Mouse (Mus musculus): ENCODE data around the gene Slc1a3.

The Slc1a3 gene

GRCm38 (mm10) chr15:8710146-8711006, at the start of gene Slc1a3:
Gene Slc1a3, minus strand, starts transcription at chr15:8710764.
- no peak for DNase-seq (ENCODE audit: low spot score)

- DNase-seq (ENCODE audit: low spot score): no peak
These were observed 48.5 kb upstream of the Slc1a3 start for GRCm38 (mm10) chr15:8759026-8759425.

GRCm38 (mm10) chr15:8756441-8756840, 45.9 kb upstream of the Slc1a3 start:
- DNase-seq (ENCODE audit: low spot score): no peak

DNA sequence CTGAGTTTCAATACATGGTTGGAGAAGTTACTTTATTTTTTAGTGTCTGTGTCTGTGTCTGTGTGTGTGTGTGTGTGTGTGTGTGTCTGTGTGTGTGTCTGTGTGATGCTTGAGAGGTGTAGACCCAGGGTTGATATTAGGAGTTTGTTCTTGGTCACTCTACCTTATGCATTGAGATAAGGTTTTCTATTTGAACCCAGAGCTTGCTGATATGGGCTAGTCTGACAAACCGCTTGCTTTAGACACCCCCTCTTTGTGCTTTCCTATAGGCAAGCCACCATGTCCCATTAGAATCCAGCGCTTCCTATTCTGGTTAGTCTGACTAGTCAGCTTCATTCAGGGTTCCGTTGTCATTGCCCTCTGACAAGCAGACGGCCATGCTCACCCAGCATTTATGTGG, 39.2 kb upstream of the Slc1a3 start:
- no peak for DNase-seq (ENCODE audit: low spot score)

DNA sequence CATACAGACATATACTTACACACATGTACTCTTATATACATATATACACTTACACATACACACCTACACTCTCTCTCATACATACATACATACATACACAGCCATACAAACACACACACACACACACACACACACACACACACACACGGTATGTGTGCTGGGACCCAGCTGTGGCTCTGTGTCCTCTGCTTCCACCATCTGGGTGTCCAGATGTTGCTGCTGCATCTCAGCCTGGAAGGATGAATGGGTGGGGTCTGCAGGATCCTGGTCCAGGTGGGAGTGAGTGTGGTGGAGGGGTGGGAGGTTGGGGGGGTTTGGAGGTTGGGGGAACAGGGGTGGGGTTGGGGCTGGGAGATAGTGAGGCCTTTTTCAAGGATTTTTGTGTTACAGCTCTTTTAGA, 38.2 kb upstream of the Slc1a3 start:
- DNase-seq (ENCODE audit: low spot score): no peak

GRCm38 (mm10) chr15:8741593-8741992, 31.0 kb upstream of the Slc1a3 start:
- DNase-seq (ENCODE audit: low spot score): no peak

DNA sequence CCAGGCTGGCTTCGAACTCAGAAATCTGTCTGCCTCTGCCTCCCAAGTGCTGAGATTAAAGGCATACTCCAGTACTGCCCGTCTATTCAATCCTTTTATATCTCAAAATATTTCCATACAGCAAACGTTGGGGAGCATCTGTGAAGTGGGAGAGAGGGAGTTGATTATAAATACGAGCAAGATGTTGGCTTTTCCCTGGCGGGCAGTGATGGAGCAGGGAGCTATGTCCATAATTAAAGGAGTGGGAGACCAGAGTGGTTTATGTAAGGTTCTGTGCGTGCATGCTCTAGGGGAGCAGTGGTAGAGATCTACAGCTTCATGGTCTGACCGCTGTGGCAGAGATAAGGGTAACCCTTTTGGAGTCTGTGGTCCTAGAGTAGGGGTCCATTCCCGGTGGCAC, 30.2 kb upstream of the Slc1a3 start:
- no peak for DNase-seq (ENCODE audit: low spot score)

- DNase-seq (ENCODE audit: low spot score): no peak
These were observed 27.6 kb upstream of the Slc1a3 start for GRCm38 (mm10) chr15:8738156-8738555.

- DNase-seq (ENCODE audit: low spot score): no peak
These were observed 23.8 kb upstream of the Slc1a3 start for GRCm38 (mm10) chr15:8734363-8734739.

GRCm38 (mm10) chr15:8733669-8734362, 23.3 kb upstream of the Slc1a3 start:
- DNase-seq (ENCODE audit: low spot score): no peak

DNA sequence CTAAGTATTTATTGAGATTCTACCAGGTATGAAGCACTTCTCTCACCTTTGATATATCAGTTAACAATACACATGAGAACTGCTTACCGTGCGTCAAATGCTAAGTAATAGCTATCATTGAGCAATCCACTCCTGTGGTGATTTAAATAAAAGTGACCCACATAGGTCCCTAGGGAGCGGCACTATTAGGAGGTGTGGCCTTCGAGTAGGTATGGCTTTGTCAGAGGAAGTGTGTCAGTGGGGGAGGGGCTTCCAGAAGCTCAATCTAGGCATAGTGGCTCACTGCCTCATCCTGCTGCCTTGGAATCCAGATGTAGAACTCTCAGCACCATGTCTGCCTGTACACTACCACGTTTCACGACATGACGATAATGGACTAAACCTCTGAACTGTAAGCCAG, 18.3 kb upstream of the Slc1a3 start:
- DNase-seq (ENCODE audit: low spot score): no peak

DNA sequence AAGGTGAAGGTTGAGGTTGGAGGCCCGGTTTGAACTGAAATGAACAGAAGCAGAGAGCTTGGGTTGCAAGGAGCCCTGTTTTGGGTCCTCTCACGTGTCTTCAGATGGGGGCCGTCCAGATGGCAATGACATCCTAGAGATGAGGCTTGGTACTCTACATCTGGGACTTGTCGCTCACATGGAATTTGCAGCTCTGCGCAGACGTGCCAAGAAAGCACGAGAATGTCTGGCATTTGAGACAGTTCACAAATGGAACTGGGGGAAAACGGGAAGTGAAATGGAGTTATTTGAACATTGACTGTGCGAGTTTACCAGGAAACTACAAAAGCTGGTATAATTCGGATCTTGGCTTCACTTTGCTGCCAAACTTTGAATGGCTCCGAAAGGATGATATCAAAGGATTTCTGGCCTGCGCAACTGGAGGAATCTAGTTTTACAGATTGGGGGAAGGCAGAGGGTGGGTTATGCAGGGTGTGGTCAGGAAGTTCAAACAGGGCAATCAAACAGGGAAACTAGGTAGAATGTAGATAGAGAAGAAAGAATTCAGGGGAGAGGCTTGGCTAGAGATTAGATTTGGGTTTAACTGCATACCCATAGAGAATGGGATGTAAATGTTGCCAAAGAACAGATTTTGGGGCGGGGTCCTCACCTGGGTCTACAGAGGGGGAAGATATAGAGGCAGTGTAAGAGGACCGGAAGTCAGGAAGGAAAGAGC, 12.0 kb upstream of the Slc1a3 start:
- no peak for DNase-seq (ENCODE audit: low spot score)

- DNase-seq (ENCODE audit: low spot score): no peak
These were observed 11.2 kb upstream of the Slc1a3 start for GRCm38 (mm10) chr15:8721746-8722145.

DNA sequence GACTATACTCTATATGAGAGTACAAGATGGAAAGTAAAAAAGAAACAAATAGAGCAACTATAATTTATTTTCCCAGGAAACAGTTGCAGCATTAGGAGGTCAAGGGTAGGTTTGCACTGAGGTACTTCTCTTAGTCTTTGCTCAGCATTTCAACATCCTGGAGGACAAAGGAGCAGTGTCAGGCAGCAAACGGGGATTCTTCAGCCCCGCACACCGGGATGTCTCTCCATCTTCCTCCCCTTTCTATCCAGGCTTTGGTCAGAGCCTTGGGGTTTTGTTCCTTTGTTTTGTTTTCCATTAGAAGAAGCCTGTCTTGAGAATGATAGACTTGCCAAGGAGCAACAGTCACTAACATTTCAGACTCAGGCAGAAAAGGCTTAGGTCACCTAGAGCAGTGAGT, 10.4 kb upstream of the Slc1a3 start:
- DNase-seq (ENCODE audit: low spot score): no peak

GRCm38 (mm10) chr15:8718496-8718895, 7.9 kb upstream of the Slc1a3 start:
- DNase-seq (ENCODE audit: low spot score): no peak

DNA sequence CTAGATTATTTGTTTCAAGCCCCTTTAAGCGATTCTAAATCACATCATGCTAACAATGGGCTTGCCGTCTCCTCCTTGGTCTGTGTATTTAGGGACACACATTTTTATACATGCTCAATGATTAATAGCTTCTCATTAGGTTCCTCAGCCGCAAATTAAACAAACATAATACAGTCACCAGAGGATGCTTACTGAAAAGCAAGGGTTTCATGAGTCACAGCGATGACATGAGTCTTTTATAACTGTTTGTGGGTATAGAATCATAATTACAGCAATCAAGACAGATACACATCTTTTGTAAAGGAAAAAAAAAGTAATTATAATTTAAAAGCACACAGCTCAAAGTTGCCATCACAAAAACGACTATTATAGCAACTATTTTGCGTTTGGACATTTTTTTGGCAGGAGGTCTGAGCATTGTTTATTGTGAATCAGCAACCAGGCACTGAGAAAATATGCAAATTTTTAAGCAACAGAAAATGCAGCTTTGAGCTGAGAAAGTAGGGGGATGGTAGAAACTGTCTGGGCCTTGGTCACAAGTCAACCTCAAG, 6.5 kb upstream of the Slc1a3 start:
- DNase-seq (ENCODE audit: low spot score): no peak

GRCm38 (mm10) chr15:8716330-8716964, 5.9 kb upstream of the Slc1a3 start:
- no peak for DNase-seq (ENCODE audit: low spot score)

DNA sequence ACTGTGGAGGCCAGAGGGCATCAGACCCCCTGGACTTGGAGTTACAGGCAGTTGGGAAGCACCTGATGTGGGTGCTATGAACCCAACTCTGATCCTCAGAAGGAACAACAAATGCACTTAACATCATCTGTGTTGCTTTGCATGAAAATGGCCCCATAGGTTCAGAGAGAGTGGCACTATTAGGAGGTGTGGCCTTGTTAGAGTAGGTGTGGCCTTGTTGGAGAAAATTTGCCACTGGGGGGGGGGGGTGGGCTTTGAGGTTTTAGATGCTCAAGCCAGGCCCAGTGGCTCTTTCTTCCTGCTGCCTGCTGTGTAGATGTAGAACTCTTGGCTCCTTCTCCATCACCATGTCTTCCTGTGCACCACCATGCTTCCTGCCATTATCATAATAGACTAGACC, 5.1 kb upstream of the Slc1a3 start:
- no peak for DNase-seq (ENCODE audit: low spot score)

- DNase-seq (ENCODE audit: low spot score): no peak
These were observed 1.9 kb upstream of the Slc1a3 start for GRCm38 (mm10) chr15:8712433-8712984.

DNA sequence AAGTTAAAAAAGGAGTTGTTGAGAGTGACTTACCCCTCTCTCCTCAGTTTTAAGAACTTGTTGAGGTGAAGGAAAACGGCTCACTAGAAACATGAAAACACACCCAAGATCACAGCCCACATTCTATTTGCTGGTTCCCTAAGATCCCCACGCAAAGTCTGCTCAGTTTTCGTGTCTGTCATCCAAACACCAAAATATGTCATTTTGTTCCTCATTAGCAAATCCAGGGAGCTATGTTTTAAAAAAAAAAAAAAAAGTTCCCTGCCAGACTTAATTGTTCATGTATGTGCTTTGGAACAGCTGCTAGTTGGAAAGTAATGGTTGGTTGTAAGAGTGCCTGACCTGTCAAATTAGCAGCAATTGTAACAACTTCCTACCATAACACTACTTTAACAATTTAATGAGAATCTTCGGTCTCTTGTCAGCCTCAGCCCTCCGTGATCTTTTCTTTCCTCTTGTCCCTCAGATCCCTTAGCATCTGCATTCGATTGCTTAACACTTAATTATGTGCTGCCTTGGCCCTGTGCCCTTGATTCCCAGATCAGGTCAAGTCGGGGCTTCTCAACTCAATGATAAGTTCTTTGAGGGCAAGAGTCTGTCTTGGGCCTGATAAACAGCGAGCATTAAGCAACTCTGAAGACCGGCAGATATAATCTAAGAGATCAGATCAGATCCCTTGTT, 1.2 kb upstream of the Slc1a3 start:
- no peak for DNase-seq (ENCODE audit: low spot score)

- no peak for DNase-seq (ENCODE audit: low spot score)
These were observed 986 bp downstream of the Slc1a3 start for GRCm38 (mm10) chr15:8709578-8709977.

Data from spleen, adult 12 weeks (tissue).